Mouse (Mus musculus) megakaryocyte progenitor cell, adult 5-6 weeks (primary cell): ENCODE measurements around the gene Mef2b. TPM values are rescaled to one million over a fixed set of nuclear protein-coding genes. Genes with fewer than 3 reads are reported as not detected.
A peak's percentile ranks its signal among the peaks of the same experiment; 100 is the strongest.

ENCODE experiments used
- ATAC-seq: replicated peaks from 2 replicates; pipeline ENCODE4 v1.8.0; 2016; ENCODE audit warnings: mild to moderate bottlenecking, moderate TSS enrichment, inconsistent platforms; ENCODE audit not compliant: poor library complexity
- total RNA-seq, 2 experiments: library from RNA; stranded (forward) in 1 of 2; stranded (reverse) in 1 of 2; fragments of 157-497, 149-512 nt in 1 of 2; fragments of 200-1000 nt in 1 of 2; gene quantifications; 2 replicates each; pipeline versions ENCODE4 v1.2.3 to v1.2.4; 2015 to 2017

Gene Mef2b
- total RNA-seq, 2 experiments from 2014 or later, result not detected

DNA sequence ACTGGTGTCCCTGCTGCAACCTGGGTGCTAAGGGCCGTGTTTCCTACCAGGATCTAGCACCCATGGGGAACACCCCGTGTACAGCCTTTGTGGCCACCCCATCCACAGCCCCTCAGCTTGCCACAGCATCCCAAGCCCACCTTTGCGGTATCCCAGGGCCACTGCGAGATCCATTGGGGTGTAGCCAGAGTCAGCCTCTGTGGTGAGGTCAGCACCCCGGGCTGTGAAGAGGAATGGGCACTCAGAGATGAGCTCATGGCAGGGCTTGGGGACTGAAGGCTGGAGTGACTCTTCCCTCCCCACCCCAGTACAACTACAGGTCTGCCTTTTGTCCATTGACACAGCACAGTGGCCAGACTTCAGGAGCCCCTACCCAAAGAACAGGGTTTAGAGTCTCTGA, 5.4 kb upstream of the Mef2b start:
- no peak for ATAC-seq

DNA sequence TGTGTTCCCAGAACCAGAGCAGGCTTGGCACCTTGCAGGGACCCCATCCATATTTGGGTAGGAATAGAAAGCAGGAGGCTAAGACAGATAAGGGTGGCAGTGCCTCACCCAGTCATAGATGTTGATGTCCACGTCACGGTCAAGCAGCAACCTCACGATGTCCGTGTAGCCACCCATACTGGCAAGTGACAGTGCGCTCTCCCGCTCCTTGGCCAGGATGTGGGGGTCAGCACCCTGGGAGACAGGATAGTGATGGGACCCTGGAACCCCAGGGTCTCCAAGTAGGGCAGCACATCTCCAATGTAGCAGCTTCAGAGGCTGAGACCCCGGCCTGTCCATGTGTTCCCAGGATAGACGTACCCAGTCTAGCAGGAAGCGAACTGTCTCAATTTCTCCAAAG, 4.6 kb upstream of the Mef2b start:
- no peak for ATAC-seq

DNA sequence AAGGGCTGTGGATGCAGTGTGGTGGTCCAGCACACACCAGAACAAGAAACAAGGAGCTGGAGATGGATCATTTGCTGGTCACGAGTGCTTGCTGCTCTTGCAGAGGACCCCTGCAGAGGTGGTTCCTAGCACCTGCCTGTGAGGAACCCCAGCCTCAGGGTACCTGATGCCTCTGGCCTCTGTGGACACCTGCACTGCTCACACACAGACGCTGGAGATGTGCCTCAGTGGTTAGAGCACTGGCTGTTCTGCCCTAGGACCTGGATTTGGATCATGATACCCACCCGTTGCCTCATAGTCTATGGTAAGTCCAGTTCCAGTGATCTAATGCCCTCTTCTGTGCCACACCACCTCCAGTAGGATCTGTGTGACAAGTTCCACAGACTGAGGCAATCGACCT, 2.9 kb upstream of the Mef2b start:
- ATAC-seq, result no peak

DNA sequence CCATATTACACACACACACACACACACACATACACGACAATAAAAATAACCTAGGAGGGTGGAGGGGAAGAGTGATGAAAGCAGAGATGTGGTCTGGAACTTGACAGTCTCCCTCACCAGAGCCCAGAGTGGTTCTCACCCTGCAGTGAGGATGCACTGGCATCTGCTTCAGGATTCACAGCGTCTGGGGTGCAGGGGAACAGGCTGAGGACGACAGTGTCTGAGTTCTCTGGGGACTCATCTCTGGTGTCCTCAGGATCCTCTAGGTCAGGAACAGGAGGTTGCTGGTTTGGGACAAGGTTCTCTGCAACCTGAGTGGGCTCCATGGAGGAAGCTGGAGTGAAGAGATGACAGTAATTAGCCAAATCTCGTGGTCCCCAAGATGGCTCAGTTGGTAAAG, 1.6 kb upstream of the Mef2b start:
- ATAC-seq, result no peak

DNA sequence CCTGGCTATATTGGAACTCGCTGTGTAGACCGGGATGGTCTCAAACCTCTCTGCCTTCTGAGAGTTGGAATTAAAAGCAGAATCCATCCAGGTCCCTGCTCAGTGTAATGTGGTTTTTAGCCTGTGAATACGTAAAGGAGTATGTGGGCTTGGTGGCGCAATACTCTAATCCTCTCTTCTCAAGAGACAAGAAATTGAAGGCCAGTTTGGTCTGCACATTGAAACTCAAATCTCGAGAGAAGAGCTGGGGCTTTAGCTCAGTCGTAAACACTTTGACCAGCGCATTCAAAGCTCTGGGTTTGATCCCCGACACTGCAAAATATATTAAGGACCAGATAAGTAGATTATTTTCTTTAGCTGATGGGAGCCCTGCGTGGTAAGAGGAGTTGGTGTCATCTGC, 470 bp downstream of the Mef2b start:
- peak; percentile 22; the same call in 1 of the 2 replicates for ATAC-seq

DNA sequence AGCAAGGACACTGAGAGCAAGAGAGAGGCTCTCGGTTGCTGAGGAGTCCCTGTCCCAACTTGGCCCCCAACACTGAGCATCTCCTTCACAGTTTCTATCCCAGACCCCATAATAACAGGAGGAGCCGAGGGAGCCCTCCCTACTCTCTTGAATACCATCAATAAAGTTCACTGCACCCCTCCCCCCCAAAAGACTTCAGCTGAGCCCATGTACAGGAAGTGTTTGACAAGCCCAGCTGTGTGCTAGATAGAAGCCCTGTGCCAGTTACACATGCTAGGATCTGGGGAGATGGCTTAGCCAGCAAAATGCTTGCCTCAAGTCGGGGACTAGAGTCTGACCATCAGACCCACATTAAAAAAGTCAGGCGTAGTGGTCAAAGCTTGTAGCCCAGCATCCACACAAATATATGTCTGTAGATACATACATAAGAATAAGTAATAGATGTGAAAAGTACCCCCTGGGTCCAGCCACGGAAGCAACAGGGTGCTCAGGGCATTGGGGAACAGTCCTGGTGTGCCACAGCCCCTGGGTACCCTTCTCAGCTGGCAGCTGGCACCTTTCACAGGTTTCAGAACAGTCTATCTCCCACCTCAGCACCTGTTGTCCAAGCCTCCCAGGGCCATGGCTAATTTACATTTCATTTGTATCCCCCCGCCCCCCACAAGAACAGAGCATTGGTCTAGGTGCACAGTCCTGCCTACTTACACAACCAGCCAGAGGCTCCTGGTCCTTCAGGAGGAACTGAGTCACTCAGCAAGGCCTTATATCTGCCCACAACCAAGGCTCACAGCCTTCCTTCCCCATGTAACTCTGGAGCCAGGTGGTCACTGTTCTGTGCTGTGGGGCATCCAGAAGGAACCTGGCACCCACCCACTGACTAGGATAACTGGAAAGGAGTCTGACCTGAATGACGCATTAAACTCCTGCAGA, 8.4 kb downstream of the Mef2b start:
- ATAC-seq, result no peak

DNA sequence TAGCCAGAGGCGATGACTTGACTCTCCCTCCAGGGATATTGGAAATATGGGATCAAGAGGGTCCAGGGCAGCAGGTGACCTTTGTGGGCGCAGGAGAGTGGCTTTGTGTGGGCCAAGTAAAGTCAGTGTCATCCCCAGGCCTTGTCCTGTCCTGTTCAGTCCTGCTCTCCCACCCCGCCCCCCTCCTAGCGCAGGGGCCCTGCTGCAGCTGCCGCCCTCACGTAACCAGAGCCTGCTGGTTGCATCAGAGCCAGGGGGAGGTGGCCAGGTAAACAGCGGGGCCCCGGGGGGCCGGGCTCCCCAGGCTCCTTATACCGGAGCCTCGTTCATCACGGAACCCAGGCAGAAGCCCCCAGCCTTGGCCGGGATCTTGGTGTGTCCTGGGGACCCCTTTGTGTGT, 10.6 kb downstream of the Mef2b start:
- ATAC-seq, result no peak

DNA sequence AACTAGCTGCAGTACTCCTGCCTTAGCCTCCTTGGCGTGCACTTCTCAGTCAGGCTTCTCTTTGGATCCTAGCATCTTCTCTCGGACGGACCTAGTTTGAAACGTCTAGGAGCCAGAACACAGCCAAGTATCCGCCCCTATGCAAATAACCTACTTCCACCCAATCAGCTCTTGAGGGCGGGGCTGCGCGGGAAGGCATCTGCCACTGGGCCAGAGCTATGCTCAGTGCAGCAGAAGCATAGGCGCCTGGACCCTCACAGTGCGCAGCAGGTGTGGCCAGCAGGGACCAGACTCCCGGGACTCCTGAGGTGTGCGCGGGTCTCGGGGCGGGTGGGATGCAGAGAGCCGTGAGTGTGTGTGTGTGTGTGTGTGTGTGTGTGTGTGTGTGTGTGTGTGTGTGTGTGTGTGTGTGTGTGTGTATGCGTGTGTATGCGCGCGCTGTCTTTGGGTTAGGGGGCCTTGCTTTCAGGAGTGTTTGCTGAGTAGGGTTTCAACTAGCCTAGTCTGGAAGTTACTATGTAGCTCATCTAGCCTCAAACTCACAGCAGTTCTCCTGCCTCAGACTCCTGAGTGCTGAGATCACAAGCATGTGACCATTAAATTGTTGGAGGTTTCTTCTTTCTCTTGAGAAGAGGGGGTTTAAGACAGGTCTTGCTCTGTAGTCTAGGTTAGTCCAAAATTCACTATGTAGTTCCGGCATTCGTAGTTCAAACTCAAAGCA, 13.2 kb downstream of the Mef2b start:
- peak; percentile 99 for ATAC-seq

DNA sequence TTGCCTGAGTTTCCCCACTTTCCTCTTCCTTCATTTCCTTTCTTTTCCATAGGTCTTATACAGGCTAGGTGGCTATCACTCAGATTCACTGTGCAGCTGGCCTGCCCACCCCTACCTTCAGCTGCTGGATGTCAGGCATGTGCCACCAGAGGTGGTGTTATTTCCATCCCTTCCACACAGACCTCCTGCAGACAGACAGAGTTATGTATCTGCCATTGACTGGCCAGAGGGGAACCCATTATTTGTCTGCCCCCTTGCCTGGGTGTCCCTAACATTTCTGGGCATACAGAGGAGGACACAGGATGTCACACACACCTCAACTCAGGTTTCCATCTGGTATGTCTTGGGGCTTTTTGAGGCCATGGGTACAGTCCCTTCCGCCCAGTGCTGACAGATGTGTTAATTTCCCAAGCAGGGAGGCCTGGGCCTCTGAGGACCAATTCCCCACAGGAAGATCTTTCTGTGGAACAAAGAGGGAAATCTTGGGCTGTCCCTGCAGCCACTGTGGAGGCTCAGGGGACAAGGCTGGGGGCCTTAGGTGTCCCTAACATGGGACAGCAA, 17.8 kb downstream of the Mef2b start:
- no peak for ATAC-seq

DNA sequence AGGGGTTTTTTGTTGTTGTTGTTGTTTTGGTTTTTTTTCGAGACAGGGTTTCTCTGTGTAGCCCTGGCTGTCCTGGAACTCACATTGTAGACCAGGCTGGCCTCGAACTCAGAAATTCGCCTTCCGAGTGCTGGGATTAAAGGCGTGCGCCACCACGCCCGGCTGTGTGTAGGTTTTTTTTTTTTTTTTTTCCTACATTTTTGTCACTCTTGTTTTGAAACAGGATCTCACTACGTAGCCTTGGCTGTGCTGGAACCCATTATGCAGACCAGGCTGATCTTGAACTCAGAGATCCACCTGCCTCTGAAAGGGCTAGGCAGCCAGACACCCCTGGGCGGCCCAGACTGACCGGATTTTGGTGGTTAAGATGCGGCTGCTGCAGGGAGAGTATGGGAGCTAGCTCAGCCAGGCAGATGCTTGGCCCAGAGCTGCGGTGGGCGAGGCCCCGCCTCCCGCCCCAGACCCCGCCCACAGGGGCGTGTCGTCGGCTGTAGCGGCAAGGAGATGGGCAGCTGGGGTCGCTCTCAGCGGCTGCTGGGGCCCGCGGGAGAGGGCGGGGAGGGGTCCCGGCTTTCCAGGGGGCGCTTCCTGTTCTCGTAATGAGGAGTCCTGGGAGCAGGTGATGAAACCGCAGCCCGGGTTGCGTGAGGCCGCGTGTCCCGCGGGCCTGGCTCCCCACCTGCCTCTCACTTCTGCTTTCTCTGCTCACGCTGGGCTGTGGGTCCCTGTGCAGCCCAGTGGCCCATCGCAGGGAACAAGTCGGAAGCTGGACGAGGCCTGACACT, 18.8 kb downstream of the Mef2b start:
- ATAC-seq, result peak; percentile 86

DNA sequence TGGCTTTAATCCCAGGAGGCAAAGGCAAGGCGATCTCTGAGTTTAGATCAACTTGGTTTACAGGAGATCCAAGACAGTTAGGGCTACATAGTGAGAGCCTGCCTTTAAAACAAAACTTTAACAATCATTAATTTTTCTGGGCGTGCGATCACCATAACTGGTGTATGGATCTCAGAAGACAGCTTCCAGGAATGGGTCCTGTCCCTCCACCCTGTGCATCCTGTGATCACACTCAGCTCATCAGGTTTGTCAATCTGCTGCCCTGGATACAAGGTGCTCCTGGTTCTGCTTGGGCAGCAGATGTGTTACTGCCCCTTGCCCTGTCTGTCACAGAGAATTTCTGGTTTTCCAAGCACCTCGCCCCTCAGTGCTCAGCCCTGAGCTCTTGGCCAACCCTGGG, 19.7 kb downstream of the Mef2b start:
- ATAC-seq, result no peak

DNA sequence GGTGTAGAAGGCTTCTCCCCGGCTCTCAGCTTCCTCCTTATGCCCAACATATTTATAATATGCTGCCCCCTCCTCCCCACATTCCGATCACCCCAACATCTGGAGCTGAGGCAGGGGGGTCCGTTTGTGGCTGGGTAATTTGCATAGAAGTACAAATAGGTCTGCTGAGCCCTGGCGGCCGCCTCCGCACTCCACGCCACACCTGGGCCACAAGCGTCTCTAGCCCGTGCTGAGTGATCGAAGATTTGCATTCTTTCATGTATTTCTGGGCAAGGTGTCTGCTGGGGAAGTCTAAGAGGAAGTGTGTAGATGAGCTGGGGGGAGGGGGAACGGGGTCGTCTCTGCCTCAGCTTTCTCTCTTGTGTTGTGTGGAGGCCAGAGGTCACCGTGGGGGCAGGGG, 20.5 kb downstream of the Mef2b start:
- ATAC-seq, result no peak

DNA sequence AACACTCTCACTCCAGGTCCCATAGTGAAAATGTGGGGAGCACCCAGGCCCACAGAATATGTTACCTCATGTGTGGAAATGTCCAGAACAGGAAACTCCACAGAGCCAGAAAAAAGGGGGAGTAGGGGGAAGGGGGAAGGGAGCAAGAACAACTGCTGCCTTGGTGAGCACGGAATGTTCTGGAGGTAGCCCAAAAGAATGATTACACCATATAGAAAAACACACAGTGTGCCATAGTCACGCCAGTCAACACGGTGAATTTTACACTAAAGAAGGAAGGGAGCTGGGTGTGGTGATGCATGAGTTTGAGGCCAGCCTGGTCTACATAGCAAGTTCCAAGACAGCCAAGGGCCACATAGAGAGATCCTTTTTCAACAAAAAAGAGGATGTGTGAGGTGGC, 23.8 kb downstream of the Mef2b start:
- no peak for ATAC-seq

DNA sequence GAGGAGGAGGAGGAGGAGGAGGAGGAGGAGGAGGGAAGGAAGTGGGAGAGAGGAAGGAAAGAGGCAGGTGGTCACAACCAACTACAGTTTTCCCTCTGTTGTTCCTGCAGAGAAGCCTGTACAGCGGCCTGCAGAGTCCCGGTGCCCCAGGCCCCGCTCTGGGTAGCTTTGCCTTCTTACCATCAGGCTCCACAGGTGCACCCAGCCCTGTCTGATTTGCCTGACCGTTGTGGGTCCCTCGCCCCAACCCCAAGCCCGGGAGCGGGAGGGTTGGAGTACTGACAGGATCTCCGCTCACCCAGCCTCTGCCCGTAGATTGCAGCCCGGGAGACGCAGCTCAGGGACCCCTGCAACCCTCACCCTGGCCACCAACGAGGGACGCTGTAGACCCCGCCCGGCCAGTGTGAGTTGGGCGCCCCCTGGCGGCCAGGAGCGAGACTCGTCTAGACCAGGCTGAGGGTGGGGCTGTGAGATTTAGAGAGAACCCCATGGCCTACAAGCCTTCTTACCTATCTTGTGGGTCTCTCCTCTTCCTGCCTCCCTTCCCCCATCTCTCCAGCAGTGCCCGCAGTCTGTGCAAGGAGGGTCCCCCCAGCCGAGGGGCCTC, 27.1 kb downstream of the Mef2b start:
- peak; percentile 85 for ATAC-seq

DNA sequence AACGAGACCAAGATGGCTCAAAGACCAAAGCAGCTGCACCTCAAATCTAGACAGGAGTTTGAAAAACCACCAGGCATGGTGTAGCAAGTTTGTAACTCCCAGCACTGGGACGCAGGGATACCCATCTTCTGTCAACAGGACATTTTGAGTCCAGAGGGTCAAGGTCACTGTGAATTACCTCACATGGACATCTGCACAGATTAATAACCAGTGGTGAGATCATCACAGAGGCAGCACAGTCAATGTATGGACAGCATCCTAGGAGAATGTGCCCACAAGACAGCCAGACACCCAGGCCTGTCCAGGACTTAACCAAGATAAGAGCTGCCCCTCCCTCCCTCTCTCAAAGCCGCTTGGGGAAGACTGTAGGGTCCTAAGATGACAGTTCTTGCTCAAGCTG, 30.6 kb downstream of the Mef2b start:
- ATAC-seq, result no peak

DNA sequence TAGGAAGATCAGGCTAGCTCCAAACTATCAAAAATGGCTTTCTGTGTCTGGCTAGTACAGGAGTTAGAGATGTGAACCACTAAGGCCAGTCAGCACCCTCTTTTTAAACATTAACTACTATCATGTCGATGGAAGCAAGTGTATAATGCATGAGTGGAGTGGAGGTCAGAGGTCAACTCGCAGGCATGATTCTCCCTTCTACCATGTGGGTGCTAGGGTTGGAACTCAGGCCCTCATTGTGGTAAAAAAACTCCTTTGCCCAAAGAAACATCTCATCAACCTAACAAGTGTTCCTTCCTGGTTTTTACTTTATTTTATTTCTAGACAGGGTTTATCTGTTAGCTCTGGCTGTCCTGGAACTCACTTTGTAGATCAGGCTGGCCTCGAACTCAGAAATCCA, 31.2 kb downstream of the Mef2b start:
- ATAC-seq, result no peak

DNA sequence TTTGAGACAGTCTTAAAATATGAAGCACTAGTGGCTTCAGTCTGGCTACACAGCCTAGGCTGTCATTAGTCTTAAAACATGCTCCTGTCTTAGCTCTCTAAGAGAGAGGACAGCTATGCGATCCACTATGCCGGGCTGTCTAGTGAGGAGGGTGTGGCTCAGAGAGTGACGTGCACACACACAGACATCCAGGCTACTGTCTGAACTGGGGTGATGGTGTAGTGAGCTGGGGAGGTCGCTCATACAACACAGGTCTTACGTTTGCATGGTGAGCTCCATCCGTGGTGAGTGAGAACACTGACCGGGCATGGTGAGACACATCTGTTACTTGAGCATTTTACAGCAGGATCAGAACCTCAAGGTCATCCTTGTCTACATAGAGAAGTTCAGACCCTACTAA, 31.7 kb downstream of the Mef2b start:
- no peak for ATAC-seq

DNA sequence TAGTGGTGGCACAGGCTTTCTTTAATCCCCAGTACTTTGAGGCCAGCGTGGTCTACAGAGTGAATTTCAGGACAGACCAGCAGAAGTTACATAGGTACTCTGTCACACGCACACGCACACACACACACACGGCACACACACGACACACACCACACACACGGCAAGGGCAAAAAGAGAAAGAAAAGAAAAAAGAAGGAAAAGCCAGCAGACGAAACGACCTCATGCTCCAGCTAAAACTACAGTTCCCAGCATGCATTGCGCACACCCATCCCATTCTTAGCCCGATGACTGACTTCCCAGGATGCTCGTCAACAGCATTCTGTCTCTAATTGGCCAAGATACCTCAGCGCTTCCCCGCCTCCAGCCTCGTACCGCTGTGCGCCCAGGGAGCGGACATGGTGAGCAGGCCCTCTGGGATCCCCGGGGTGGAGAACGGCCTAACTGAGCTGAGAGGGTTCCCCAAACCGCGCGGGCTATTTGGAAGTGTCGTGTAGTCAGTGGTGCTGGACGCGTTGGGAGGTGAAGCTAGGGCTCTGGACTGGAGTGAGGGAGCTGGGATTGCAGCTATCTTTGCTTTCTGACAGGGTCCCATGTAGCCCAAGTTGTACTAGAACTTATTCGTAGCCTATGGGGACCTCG, 32.7 kb downstream of the Mef2b start, which contains the start of gene Tmem161a:
Gene Tmem161a, plus strand, starts transcription at position 314 of the 639 bp plus-strand sequence.
- peak; percentile 99 for ATAC-seq

DNA sequence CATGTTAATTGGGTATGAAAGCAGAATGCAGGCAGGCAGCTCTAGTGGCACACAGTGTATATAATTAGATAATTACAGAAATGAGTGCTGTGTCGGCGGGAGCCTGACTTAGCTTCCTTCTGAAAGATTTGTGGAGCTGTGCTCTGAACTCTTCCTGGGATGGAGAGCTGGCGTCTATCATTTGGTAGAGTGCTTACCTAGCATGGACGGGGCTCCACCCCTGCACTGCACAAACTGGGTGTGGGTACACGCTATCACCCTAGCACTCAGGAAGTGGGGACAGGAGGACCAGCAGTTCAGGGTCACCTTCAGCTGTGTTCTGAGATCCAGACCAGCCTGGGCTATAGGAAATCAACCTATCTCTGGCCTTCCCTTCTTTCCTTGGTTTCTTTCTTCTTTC, 33.8 kb downstream of the Mef2b start:
- no peak for ATAC-seq

DNA sequence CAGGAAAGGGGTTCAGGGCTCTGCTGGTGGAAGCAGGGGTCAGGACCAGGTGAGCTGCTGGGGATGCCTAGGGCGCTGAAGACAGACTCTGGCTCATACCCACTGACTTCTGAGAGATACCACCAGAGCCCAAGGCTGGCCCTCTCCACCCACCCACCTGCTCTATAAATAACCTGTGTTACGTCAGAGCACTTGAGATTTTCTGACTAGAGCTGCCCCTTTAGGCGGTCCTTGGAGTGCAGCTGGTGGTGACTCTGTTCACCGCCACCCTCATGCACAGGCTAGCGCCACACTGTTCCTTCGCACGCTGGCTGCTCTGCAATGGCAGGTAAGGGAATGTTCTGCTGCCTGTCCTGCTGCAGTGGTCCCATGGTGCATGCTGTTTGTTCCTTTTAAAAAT, 34.6 kb downstream of the Mef2b start:
- ATAC-seq, result no peak
